Mouse (Mus musculus) thymus, adult 2 months (tissue): ENCODE measurements at regions not wholly inside any gene's neighbourhood (a gene's known extent, or its start where the extent isn't known, plus 50 kb on each side); places are given as distances from the start of the nearest gene placed in this dataset.

ENCODE experiments used
- CTCF ChIP-seq: fragments of 200-500 bp; IDR thresholded peaks from 2 replicates; pipeline ENCODE4 v1.5.1; 2012; ENCODE audit warnings: mild to moderate bottlenecking, control low read depth, low read length, moderate library complexity, borderline replicate concordance; ENCODE audit not compliant: control insufficient read depth, poor library complexity, insufficient read depth; ENCODE audit errors: extremely low read depth
- POLR2A ChIP-seq: fragments of 200-500 bp; IDR thresholded peaks from 2 replicates; pipeline ENCODE4 v1.6.1; 2012; ENCODE audit warnings: mild to moderate bottlenecking, low read length, control low read depth, moderate library complexity; ENCODE audit not compliant: control insufficient read depth, poor library complexity, insufficient read depth; ENCODE audit errors: extremely low read depth

GRCm38 (mm10) chr9:118327904-118328303 lies 150.1 kb upstream of the Eomes start:
- TF ChIP-seq CTCF: no peak
- no peak for TF ChIP-seq POLR2A
